Mouse (Mus musculus): ENCODE measurements around the gene Cxcr6. TPM values are rescaled to one million over a fixed set of nuclear protein-coding genes. Genes with fewer than 3 reads are reported as not detected.

The Cxcr6 gene
- polyA plus RNA-seq (2017; shearing (Covaris generic)), result 300 TPM

DNA sequence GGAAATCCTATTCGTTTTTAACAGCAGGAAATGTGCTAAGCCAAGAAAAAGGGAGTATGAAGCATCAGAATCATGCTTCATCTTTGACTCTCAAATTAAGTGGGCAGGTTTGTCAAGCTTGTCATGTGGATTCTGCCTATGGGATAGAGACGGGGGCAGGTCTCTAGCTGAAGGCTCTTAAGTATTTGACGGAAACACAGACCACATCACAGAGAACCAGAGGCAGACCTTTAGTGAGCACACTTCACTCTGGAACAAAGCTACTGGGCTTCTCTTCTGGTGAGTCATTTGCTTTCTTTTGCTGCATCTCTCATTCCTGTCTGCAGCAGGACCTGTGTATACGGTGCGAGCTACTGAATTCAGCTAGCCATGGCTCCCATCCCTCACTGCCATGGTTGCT is at the start of gene Cxcr6:
Gene Cxcr6, plus strand, starts transcription at position 209 of the 400 bp plus-strand sequence.

DNA sequence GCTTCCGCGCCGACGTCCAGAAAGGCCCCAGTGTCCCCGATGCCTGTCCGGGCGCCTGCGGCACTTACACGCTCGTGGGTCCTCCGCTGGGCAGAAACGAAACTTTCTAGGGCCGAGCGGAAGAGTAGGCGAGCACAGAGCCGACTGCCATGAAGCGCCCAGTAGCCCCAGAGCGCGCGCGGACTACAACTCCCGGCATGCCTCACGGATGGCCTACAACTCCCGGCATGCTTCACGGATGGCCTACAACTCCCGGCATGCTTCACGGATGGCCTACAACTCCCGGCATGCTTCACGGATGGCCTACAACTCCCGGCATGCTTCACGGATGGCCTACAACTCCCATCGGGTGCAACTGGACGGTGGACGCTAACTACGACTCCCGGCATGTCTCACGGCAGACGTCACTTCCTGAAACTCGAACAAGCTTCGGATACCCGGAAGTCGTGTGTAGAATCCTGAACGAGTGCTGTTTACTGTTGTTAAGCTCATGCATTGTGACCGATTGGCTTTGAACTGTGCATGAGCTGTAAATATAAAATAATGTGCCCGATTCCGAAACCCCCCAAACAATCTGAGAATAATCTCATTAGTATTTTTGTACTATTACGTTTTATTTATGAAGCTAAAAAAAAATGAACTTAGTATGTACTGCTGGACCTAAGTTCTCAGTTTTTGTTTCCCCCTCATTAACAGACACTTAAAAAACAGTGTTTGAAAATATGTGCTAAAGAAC is 45.6 kb downstream of the Cxcr6 start, which contains the start of gene Fyco1:
Gene Fyco1, minus strand, starts transcription at position 187 of the 736 bp plus-strand sequence.

Other genes starting within 250 kb of the Cxcr6 start
- gene Slc6a20b, start 173.9 kb upstream of the Cxcr6 start, polyA plus RNA-seq (2017; shearing (Covaris generic)), result 0.23 TPM
- gene Ccr9, start 128.0 kb upstream of the Cxcr6 start, polyA plus RNA-seq (2017; shearing (Covaris generic)), result 0.45 TPM
- gene Slc6a20a, start 127.6 kb upstream of the Cxcr6 start, polyA plus RNA-seq (2017; shearing (Covaris generic)), result 0.15 TPM
- 15.2 TPM for gene Lztfl1, start 88.8 kb upstream of the Cxcr6 start, polyA plus RNA-seq (2017; shearing (Covaris generic))
- 33.4 TPM for gene Fyco1, start 45.4 kb downstream of the Cxcr6 start, polyA plus RNA-seq (2017; shearing (Covaris generic))
- gene Xcr1, start 55.6 kb downstream of the Cxcr6 start, polyA plus RNA-seq (2017; shearing (Covaris generic)), result 2.0 TPM
- gene Ccr1, start 162.2 kb downstream of the Cxcr6 start, polyA plus RNA-seq (2017; shearing (Covaris generic)), result 0.27 TPM
- not detected for gene Ccr1l1, start 171.9 kb downstream of the Cxcr6 start, polyA plus RNA-seq (2017; shearing (Covaris generic))
- gene Ccr3, start 215.5 kb downstream of the Cxcr6 start, polyA plus RNA-seq (2017; shearing (Covaris generic)), result not detected

All from effector memory CD4-positive, alpha-beta T cell, adult 7 months (primary cell).